Mouse (Mus musculus): ENCODE measurements at regions not wholly inside any gene's neighbourhood (a gene's known extent, or its start where the extent isn't known, plus 50 kb on each side); places are given as distances from the start of the nearest gene placed in this dataset.

- Histone ChIP-seq H3K4me3 (no peak overlapping the region), H3K9ac (no peak overlapping the region), H3K4me2 (no peak overlapping the region), H3K9me3 (no peaks in the 10 kb centered on the region), H3K4me1 (0 out of 2 replicates have a peak, but pooled peaks cover 7% of the 10 kb centered on the region), H3K36me3 (no peaks in the 10 kb centered on the region), H3K27me3 (no peaks in the 10 kb centered on the region), H3K27ac (no peak overlapping the region)
- ATAC-seq (ENCODE audit: insufficient number of reproducible peaks, insufficient read depth, low FRiP score, low TSS enrichment, low read depth): no peak
- 86% methylated on average over 4 of the region's 4 CpGs for WGBS
These were observed 424.5 kb downstream of the Cbln4 start for GRCm38 (mm10) chr2:171618771-171619170.

DNA sequence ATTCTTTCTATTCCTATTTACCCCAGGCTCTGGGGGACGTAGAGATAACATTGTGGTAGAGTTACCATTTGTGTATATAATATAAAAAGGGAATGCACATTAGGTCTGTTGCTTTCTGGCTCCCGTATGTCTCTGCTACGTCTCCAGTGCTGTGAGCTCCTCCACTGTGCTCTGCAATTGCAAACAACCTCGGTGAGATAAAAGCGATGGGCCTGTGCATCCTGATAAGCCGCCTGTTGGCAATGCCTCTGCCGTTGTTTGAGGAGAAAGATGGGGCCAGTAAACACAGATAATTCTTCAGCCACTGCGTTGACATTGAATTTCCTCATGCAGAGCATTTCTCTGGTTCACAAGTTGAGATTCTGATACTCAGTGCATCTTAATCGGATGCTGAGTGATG is 424.9 kb downstream of the Cbln4 start:
- Histone ChIP-seq H3K9ac (no peak overlapping the region), H3K4me1 (0 out of 2 replicates have a peak, but pooled peaks cover 7% of the 10 kb centered on the region), H3K27me3 (no peaks in the 10 kb centered on the region), H3K4me2 (no peak overlapping the region), H3K36me3 (no peaks in the 10 kb centered on the region), H3K27ac (no peak overlapping the region), H3K9me3 (no peaks in the 10 kb centered on the region), H3K4me3 (no peak overlapping the region)
- WGBS: 82% methylated on average over 9 of the region's 9 CpGs
- no peak for ATAC-seq (ENCODE audit: insufficient number of reproducible peaks, insufficient read depth, low FRiP score, low TSS enrichment, low read depth)

GRCm38 (mm10) chr2:171615462-171615861 is 427.8 kb downstream of the Cbln4 start:
- no peak overlapping the region for H3K27ac ChIP-seq
- WGBS: 67% methylated on average over 2 of the region's 2 CpGs
- no peak for ATAC-seq (ENCODE audit: insufficient number of reproducible peaks, insufficient read depth, low FRiP score, low TSS enrichment, low read depth)

GRCm38 (mm10) chr2:171605064-171605463 is 438.2 kb downstream of the Cbln4 start:
- H3K36me3 ChIP-seq: no peaks in the 10 kb centered on the region
- no peaks in the 10 kb centered on the region for H3K27me3 ChIP-seq
- H3K4me1 ChIP-seq: no peaks in the 10 kb centered on the region
- 47% methylated on average over 5 of the region's 5 CpGs for WGBS
- H3K9ac ChIP-seq: no peak overlapping the region
- no peaks in the 10 kb centered on the region for H3K9me3 ChIP-seq
- H3K4me3 ChIP-seq: no peak overlapping the region
- H3K4me2 ChIP-seq: no peak overlapping the region
- no peak overlapping the region; the same call in 1 of the 2 replicates for H3K27ac ChIP-seq
- no peak for ATAC-seq (ENCODE audit: insufficient number of reproducible peaks, insufficient read depth, low FRiP score, low TSS enrichment, low read depth)

More at GRCm38 (mm10) chr2:171615462-171615861, 427.8 kb downstream of the Cbln4 start:
- Histone ChIP-seq H3K4me2 (no peak overlapping the region), H3K9ac (no peak overlapping the region), H3K4me3 (no peak overlapping the region), H3K36me3 (no peaks in the 10 kb centered on the region), H3K27me3 (no peaks in the 10 kb centered on the region), H3K4me1 (0 out of 2 replicates have a peak, but pooled peaks cover 2% of the 10 kb centered on the region), H3K9me3 (no peaks in the 10 kb centered on the region)

GRCm38 (mm10) chr2:171595240-171595639 is 448.0 kb downstream of the Cbln4 start:
- ATAC-seq (ENCODE audit: insufficient number of reproducible peaks, insufficient read depth, low FRiP score, low TSS enrichment, low read depth): no peak
- Histone ChIP-seq H3K4me1 (no peaks in the 10 kb centered on the region), H3K9me3 (no peaks in the 10 kb centered on the region), H3K27me3 (no peaks in the 10 kb centered on the region), H3K27ac (no peak overlapping the region), H3K9ac (no peak overlapping the region), H3K4me3 (no peak overlapping the region), H3K36me3 (no peaks in the 10 kb centered on the region), H3K4me2 (no peak overlapping the region)
- 77% methylated on average over 5 of the region's 5 CpGs for WGBS

DNA sequence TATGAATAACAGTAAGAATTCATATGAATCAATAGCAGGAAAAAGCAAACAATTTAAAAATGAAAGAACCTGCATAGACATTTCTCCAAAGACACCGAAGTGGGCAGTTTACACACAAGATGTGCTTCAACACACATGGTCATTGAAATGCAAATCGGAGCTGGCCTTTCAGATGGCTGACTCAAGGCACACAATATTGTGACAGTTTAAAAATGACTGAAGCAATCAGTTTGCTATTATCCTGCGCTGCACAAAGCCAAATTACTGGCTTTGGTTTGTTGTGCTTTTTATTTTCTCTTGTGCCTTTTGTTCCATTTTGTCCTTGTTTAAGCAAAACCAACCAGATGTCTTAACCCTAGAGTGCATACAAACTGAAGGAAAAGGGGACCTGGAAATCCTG is 449.4 kb downstream of the Cbln4 start:
- H3K9ac ChIP-seq: no peak overlapping the region
- H3K9me3 ChIP-seq: no peaks in the 10 kb centered on the region
- no peaks in the 10 kb centered on the region for H3K27me3 ChIP-seq
- H3K4me3 ChIP-seq: no peak overlapping the region
- peaks cover 6% of the 10 kb centered on the region; the same call in 1 of the 2 replicates for H3K4me1 ChIP-seq
- no peaks in the 10 kb centered on the region for H3K36me3 ChIP-seq
- no peak overlapping the region for H3K27ac ChIP-seq
- no peak for ATAC-seq (ENCODE audit: insufficient number of reproducible peaks, insufficient read depth, low FRiP score, low TSS enrichment, low read depth)
- 66% methylated on average over 3 of the region's 3 CpGs for WGBS
- H3K4me2 ChIP-seq: no peak overlapping the region

DNA sequence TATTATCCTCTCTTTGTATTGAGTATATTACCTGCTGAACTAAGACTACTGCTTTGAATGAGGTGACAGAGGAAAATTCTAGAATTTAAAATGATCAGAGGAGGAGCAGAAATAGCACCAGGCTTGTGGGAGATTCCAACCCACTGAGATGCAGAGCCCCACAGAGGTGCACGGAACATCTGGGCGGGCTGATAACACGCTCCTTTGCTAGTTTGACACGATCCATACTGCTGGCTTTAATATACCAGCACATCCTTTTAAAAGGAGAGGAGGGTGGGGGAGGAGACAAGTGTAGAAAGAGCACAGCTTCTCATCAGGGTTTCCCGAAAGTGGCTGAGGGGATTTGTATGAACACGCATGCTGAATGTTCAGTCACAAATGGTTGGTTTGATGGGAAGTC is 451.0 kb downstream of the Cbln4 start:
- Histone ChIP-seq H3K4me1 (peaks cover 18% of the 10 kb centered on the region; the same call in 1 of the 2 replicates), H3K27ac (no peak overlapping the region), H3K4me2 (no peak overlapping the region), H3K36me3 (no peaks in the 10 kb centered on the region), H3K4me3 (no peak overlapping the region), H3K27me3 (no peaks in the 10 kb centered on the region), H3K9ac (no peak overlapping the region), H3K9me3 (no peaks in the 10 kb centered on the region)
- 78% methylated on average over 6 of the region's 6 CpGs for WGBS
- ATAC-seq (ENCODE audit: insufficient number of reproducible peaks, insufficient read depth, low FRiP score, low TSS enrichment, low read depth): no peak

DNA sequence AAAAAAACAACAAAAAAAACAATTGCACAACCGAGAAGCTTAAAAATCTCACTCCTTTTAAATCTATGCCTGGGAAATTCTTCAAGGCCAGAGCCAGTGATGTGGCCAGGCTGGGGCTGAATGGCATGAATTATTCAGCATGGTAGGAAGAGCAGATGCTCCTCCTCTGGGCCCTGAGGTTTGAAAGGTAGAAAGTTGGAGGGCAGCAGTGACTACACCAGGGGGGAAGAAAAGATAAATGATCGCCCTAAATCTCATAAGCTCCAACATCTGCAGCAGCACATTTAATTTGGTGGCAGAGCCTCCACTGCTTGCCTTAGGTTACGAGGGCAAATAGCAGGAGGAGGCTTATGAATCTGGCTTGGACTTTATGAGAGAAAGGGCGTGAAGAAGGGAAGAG is 455.1 kb downstream of the Cbln4 start:
- Histone ChIP-seq H3K9me3 (no peaks in the 10 kb centered on the region), H3K36me3 (no peaks in the 10 kb centered on the region), H3K27ac (peak overlapping the region; percentile 22; the same call in 1 of the 2 replicates), H3K9ac (no peak overlapping the region), H3K4me3 (no peak overlapping the region), H3K4me1 (peaks cover 18% of the 10 kb centered on the region; the same call in 1 of the 2 replicates), H3K27me3 (no peaks in the 10 kb centered on the region), H3K4me2 (no peak overlapping the region)
- no peak for ATAC-seq (ENCODE audit: insufficient number of reproducible peaks, insufficient read depth, low FRiP score, low TSS enrichment, low read depth)
- WGBS: 38% methylated on average over 4 of the region's 4 CpGs

GRCm38 (mm10) chr2:171587635-171588034 is 455.6 kb downstream of the Cbln4 start:
- Histone ChIP-seq H3K9ac (no peak overlapping the region), H3K4me1 (peaks cover 18% of the 10 kb centered on the region; the same call in 1 of the 2 replicates), H3K27me3 (no peaks in the 10 kb centered on the region), H3K36me3 (no peaks in the 10 kb centered on the region), H3K9me3 (no peaks in the 10 kb centered on the region), H3K4me2 (no peak overlapping the region), H3K4me3 (no peak overlapping the region), H3K27ac (no peak overlapping the region)
- ATAC-seq (ENCODE audit: insufficient number of reproducible peaks, insufficient read depth, low FRiP score, low TSS enrichment, low read depth): no peak
- 61% methylated on average over 9 of the region's 9 CpGs for WGBS

DNA sequence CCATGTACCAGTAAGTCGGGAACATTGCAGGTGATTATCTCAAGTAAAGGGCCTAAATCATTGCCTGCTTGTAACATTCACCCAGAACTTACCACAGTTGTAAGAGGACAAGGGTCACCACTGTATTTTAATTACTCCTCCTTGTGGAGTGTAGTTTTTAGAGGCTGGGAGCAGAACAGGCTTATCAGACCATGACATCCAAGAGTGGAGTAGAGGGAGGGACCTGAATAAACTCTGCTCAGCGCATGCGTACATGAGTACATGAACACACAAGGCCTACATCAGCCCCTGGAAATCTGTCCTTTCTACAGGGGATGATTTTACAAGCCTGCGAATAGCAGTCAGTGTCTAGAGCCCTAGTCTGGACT is 456.4 kb downstream of the Cbln4 start:
- WGBS: 90% methylated on average over 4 of the region's 4 CpGs
- Histone ChIP-seq H3K27ac (no peak overlapping the region), H3K4me3 (no peak overlapping the region), H3K36me3 (no peaks in the 10 kb centered on the region), H3K4me1 (peaks cover 18% of the 10 kb centered on the region; the same call in 1 of the 2 replicates), H3K9ac (no peak overlapping the region), H3K4me2 (no peak overlapping the region), H3K27me3 (no peaks in the 10 kb centered on the region), H3K9me3 (no peaks in the 10 kb centered on the region)
- ATAC-seq (ENCODE audit: insufficient number of reproducible peaks, insufficient read depth, low FRiP score, low TSS enrichment, low read depth): no peak

DNA sequence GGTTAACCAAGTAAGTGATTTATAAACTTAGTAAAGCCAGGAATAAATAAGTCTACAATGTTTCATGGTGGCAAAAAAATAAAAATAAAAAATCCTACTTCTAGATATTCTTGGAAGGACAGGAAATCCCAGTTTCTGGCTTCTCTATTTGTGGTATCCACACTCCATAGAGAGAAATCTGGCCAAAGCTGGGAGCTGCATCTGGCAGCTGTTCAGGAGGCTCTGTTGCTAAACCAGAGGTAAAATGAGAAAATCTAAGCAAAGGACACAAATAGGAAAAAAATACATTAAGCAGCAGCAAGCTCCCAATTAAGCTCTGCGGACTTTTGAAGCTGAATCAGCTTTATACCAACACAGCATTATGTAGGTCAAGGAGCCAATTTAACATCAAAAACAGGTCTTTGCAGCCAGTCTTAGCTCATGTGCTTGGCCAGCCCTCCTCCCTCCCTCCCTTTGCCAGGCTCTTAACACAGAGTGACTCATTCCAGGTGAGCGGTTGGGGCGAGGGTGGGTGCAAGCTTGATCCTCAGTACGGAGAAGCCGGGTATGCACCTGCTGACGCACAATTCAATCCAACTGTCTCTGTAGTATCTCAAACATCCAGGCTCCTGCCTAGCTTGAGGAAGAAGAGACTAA is 456.9 kb downstream of the Cbln4 start:
- H3K9me3 ChIP-seq: no peaks in the 10 kb centered on the region
- 80% methylated on average over 6 of the region's 6 CpGs for WGBS
- H3K4me3 ChIP-seq: no peak overlapping the region
- H3K4me2 ChIP-seq: no peak overlapping the region
- H3K9ac ChIP-seq: no peak overlapping the region
- no peaks in the 10 kb centered on the region for H3K27me3 ChIP-seq
- no peak for ATAC-seq (ENCODE audit: insufficient number of reproducible peaks, insufficient read depth, low FRiP score, low TSS enrichment, low read depth)
- H3K27ac ChIP-seq: no peak overlapping the region
- peaks cover 18% of the 10 kb centered on the region; the same call in 1 of the 2 replicates for H3K4me1 ChIP-seq
- H3K36me3 ChIP-seq: no peaks in the 10 kb centered on the region

GRCm38 (mm10) chr2:171574360-171574759 is 468.9 kb downstream of the Cbln4 start:
- H3K4me2 ChIP-seq: no peak overlapping the region
- 62% methylated on average over 3 of the region's 3 CpGs for WGBS
- ATAC-seq (ENCODE audit: insufficient number of reproducible peaks, insufficient read depth, low FRiP score, low TSS enrichment, low read depth): no peak

More at GRCm38 (mm10) chr2:171574360-171574759, 468.9 kb downstream of the Cbln4 start:
- H3K4me1 ChIP-seq: peaks cover 10% of the 10 kb centered on the region
- no peak overlapping the region for H3K9ac ChIP-seq
- no peaks in the 10 kb centered on the region for H3K9me3 ChIP-seq
- H3K36me3 ChIP-seq: no peaks in the 10 kb centered on the region
- no peaks in the 10 kb centered on the region for H3K27me3 ChIP-seq
- H3K27ac ChIP-seq: no peak overlapping the region
- H3K4me3 ChIP-seq: no peak overlapping the region
